Mouse (Mus musculus) spleen, postnatal 4 days (tissue): ENCODE measurements around the gene Msx1.
"Not testable (repeated sequence)": the region's sequence is repeated elsewhere in the genome, so short reads cannot be mapped to it uniquely, and the experiment has no call there.

Experiments used
- DNase-seq, 2 experiments: peaks; one replicate each; pipeline ENCODE4 v3.0.0; 2022; ENCODE audit warnings: low spot score in 2 of 2

Msx1 gene

GRCm38 (mm10) chr5:37824461-37824795, at the start of gene Msx1:
Gene Msx1 (minus strand): TSS chr5:37824583.
- DNase-seq: peak in 1 of 2 experiments; percentile 15

- DNase-seq: no peak
These were observed 41.1 kb upstream of the Msx1 start for GRCm38 (mm10) chr5:37865471-37865870.

- no peak for DNase-seq
These were observed 39.9 kb upstream of the Msx1 start for GRCm38 (mm10) chr5:37864309-37864708.

GRCm38 (mm10) chr5:37860846-37861245, 36.5 kb upstream of the Msx1 start:
- DNase-seq: no peak

GRCm38 (mm10) chr5:37860151-37860721, 35.9 kb upstream of the Msx1 start:
- no peak for DNase-seq

GRCm38 (mm10) chr5:37857763-37858545, 33.6 kb upstream of the Msx1 start:
- no peak for DNase-seq

- no peak for DNase-seq
These were observed 31.7 kb upstream of the Msx1 start for GRCm38 (mm10) chr5:37856057-37856456.

GRCm38 (mm10) chr5:37854233-37854632, 29.9 kb upstream of the Msx1 start:
- no peak for DNase-seq

- no peak for DNase-seq
These were observed 27.1 kb upstream of the Msx1 start for GRCm38 (mm10) chr5:37851305-37851982.

- DNase-seq: no peak
These were observed 24.8 kb upstream of the Msx1 start for GRCm38 (mm10) chr5:37848991-37849719.

GRCm38 (mm10) chr5:37836267-37836646, 11.9 kb upstream of the Msx1 start:
- no peak for DNase-seq

GRCm38 (mm10) chr5:37835590-37836266, 11.3 kb upstream of the Msx1 start:
- DNase-seq: no peak

GRCm38 (mm10) chr5:37832766-37833165, 8.4 kb upstream of the Msx1 start:
- DNase-seq: no peak

- DNase-seq: no peak
These were observed 7.6 kb upstream of the Msx1 start for GRCm38 (mm10) chr5:37832031-37832430.

GRCm38 (mm10) chr5:37830436-37830835, 6.1 kb upstream of the Msx1 start:
- DNase-seq: not testable (repeated sequence)

GRCm38 (mm10) chr5:37829926-37830325, 5.5 kb upstream of the Msx1 start:
- no peak for DNase-seq

- no peak for DNase-seq
These were observed 4.9 kb upstream of the Msx1 start for GRCm38 (mm10) chr5:37829296-37829670.

GRCm38 (mm10) chr5:37828591-37829295, 4.4 kb upstream of the Msx1 start:
- DNase-seq: no peak

- no peak for DNase-seq
These were observed 3.6 kb upstream of the Msx1 start for GRCm38 (mm10) chr5:37828001-37828400.

GRCm38 (mm10) chr5:37827626-37827950, 3.2 kb upstream of the Msx1 start:
- no peak for DNase-seq
